Mouse (Mus musculus) T-helper 2 cell (primary cell): Measurements from ENCODE around the gene Pik3c2g.

Experiments
- in situ Hi-C: fragments of 300-600 bp; cut with MboI, MseI; formaldehyde crosslinking; loops from one replicate; pipeline ENCODE4 v1.15.1; 2025; ENCODE audit warnings: high pct_unique_total_duplicates

Gene Pik3c2g

GRCm38 (mm10) chr6:139586892-139587291 is at the start of gene Pik3c2g:
Pik3c2g (plus strand) TSS chr6:139587221.
- in situ Hi-C loops = no loop called here

GRCm38 (mm10) chr6:139538469-139538868 is 48.6 kb upstream of the Pik3c2g start:
- in situ Hi-C loops = no loop called here

- in situ Hi-C loops = no loop called here
Measured at GRCm38 (mm10) chr6:139555537-139556179, 31.4 kb upstream of the Pik3c2g start.

GRCm38 (mm10) chr6:139569211-139569610 is 17.8 kb upstream of the Pik3c2g start:
- in situ Hi-C loops = no loop called here

GRCm38 (mm10) chr6:139575854-139576253 is 11.2 kb upstream of the Pik3c2g start:
- in situ Hi-C loops = no loop called here

GRCm38 (mm10) chr6:139576261-139577014 is 10.6 kb upstream of the Pik3c2g start:
- in situ Hi-C loops = no loop called here

GRCm38 (mm10) chr6:139577026-139577861 is 9.8 kb upstream of the Pik3c2g start:
- in situ Hi-C loops = no loop called here

- in situ Hi-C loops = no loop called here
Measured at GRCm38 (mm10) chr6:139587478-139587877, 457 bp downstream of the Pik3c2g start.

GRCm38 (mm10) chr6:139588409-139588808 is 1.4 kb downstream of the Pik3c2g start:
- in situ Hi-C loops = no loop called here

- in situ Hi-C loops = no loop called here
Measured at GRCm38 (mm10) chr6:139589291-139589690, 2.3 kb downstream of the Pik3c2g start.

GRCm38 (mm10) chr6:139589854-139590253 is 2.8 kb downstream of the Pik3c2g start:
- in situ Hi-C loops = no loop called here

- in situ Hi-C loops = no loop called here
Measured at GRCm38 (mm10) chr6:139592081-139592480, 5.1 kb downstream of the Pik3c2g start.

- in situ Hi-C loops = no loop called here
Measured at GRCm38 (mm10) chr6:139596433-139596832, 9.4 kb downstream of the Pik3c2g start.

- in situ Hi-C loops = no loop called here
Measured at GRCm38 (mm10) chr6:139599216-139599615, 12.2 kb downstream of the Pik3c2g start.

- in situ Hi-C loops = no loop called here
Measured at GRCm38 (mm10) chr6:139618774-139619173, 31.8 kb downstream of the Pik3c2g start.

- in situ Hi-C loops = no loop called here
Measured at GRCm38 (mm10) chr6:139624756-139625155, 37.7 kb downstream of the Pik3c2g start.

GRCm38 (mm10) chr6:139634561-139634960 is 47.5 kb downstream of the Pik3c2g start:
- in situ Hi-C loops = no loop called here

- in situ Hi-C loops = loop anchor here (5.0 kb wide), 2 partner anchors 77 to 182 kb away; no protein-coding TSS in a partner anchor
Measured at GRCm38 (mm10) chr6:139655399-139655798, 68.4 kb downstream of the Pik3c2g start.

GRCm38 (mm10) chr6:139662462-139662861 is 75.4 kb downstream of the Pik3c2g start:
- in situ Hi-C loops = loop anchor here (10.0 kb wide), 1 partner anchor 402 kb away; no protein-coding TSS in a partner anchor

GRCm38 (mm10) chr6:139718416-139718984 is 131.5 kb downstream of the Pik3c2g start:
- in situ Hi-C loops = loop anchor here (25.0 kb wide), 1 partner anchor 1969 kb away; no protein-coding TSS in a partner anchor

- in situ Hi-C loops = loop anchor here (10.0 to 25.0 kb wide), 2 partner anchors 335 to 1968 kb away; no protein-coding TSS in a partner anchor
Measured at GRCm38 (mm10) chr6:139719639-139720221, 132.7 kb downstream of the Pik3c2g start.
